Mouse (Mus musculus): ENCODE measurements around the gene Crip2.

Crip2 gene

GRCm38 (mm10) chr12:113139908-113140615, at the start of gene Crip2:
Crip2 (plus strand) TSS chr12:113140236.
- peak; percentile 88 for DNase-seq

- DNase-seq: no peak
These were observed 43.0 kb upstream of the Crip2 start for GRCm38 (mm10) chr12:113097040-113097439.

- DNase-seq: peak; percentile 62
These were observed 42.2 kb upstream of the Crip2 start, which contains the start of gene Mta1 for GRCm38 (mm10) chr12:113097749-113098281. Mta1 (plus strand) TSS chr12:113098278.

- peak; percentile 42 for DNase-seq
These were observed 41.4 kb upstream of the Crip2 start for GRCm38 (mm10) chr12:113098530-113099151.

GRCm38 (mm10) chr12:113099470-113100237, 40.4 kb upstream of the Crip2 start:
- DNase-seq: no peak

- no peak for DNase-seq
These were observed 39.5 kb upstream of the Crip2 start for GRCm38 (mm10) chr12:113100448-113101076.

GRCm38 (mm10) chr12:113101251-113101960, 38.6 kb upstream of the Crip2 start:
- DNase-seq: no peak

- peak; percentile 49 for DNase-seq
These were observed 37.6 kb upstream of the Crip2 start for GRCm38 (mm10) chr12:113102461-113102860.

GRCm38 (mm10) chr12:113103846-113104451, 36.1 kb upstream of the Crip2 start:
- no peak for DNase-seq

GRCm38 (mm10) chr12:113106386-113106785, 33.6 kb upstream of the Crip2 start:
- no peak for DNase-seq

GRCm38 (mm10) chr12:113107431-113108124, 32.5 kb upstream of the Crip2 start:
- DNase-seq: no peak

GRCm38 (mm10) chr12:113108528-113109283, 31.3 kb upstream of the Crip2 start:
- no peak for DNase-seq

- DNase-seq: no peak
These were observed 30.2 kb upstream of the Crip2 start for GRCm38 (mm10) chr12:113109801-113110200.

GRCm38 (mm10) chr12:113114141-113114540, 25.9 kb upstream of the Crip2 start:
- no peak for DNase-seq

- no peak for DNase-seq
These were observed 25.0 kb upstream of the Crip2 start for GRCm38 (mm10) chr12:113114856-113115538.

GRCm38 (mm10) chr12:113119516-113120410, 20.3 kb upstream of the Crip2 start:
- DNase-seq: peak; percentile 92

- no peak for DNase-seq
These were observed 15.3 kb upstream of the Crip2 start for GRCm38 (mm10) chr12:113124726-113125125.

GRCm38 (mm10) chr12:113130732-113131131, 9.3 kb upstream of the Crip2 start:
- no peak for DNase-seq

- no peak for DNase-seq
These were observed 8.4 kb upstream of the Crip2 start for GRCm38 (mm10) chr12:113131601-113132000.

All from right cerebral cortex, postnatal 4 days (tissue).